Comparison of ENCODE assay signal across 22 mouse cellular contexts in genomic region chr19:25299852-25300670, GRCm38 (mm10).
DNase-seq lines count a peak whose midpoint lies in the region; ATAC-seq and TF ChIP-seq lines count a peak whose summit lies in the region.
"Had no signal": no experiment of that assay in that cellular context is flagged by ENCODE, and none has a peak within 500 bp of the region (broad histone marks: within the 10 kb centered on the region; RNA-seq: fewer than 3 reads in every experiment).

No protein-coding gene starts in this region.

- no peak for TF ChIP-seq POLR2A in liver, adult 2 months (IDR thresholded peaks at IDR 0.05; ENCODE audit: extremely low read depth, insufficient read depth, low read length)
- TF ChIP-seq POLR2A in brain, embryonic 14.5 days (IDR thresholded peaks at IDR 0.05; ENCODE audit: borderline replicate concordance, extremely low read depth, insufficient read depth, insufficient read length, poor library complexity, severe bottlenecking): no peak

- H3K36me3 ChIP-seq in liver, adult 2 months (ENCODE audit: control insufficient read depth, insufficient read depth, low read length): no peaks in the 10 kb centered on the region
- no peaks in the 10 kb centered on the region for H3K36me3 ChIP-seq in intestine, embryonic 15.5 days
- H3K36me3 ChIP-seq: forebrain, embryonic 12.5 days; heart, embryonic 10.5 days; liver, embryonic 15.5 days; midbrain, embryonic 15.5 days; neural tube, embryonic 12.5 days had no signal

- H3K79me2 ChIP-seq in liver, adult 2 months (ENCODE audit: control insufficient read depth, insufficient read depth, low read length): no peaks in the 10 kb centered on the region

- peak; percentile 41; the same call in 1 of the 2 replicates for ATAC-seq in intestine, embryonic 15.5 days
- no peak for ATAC-seq in CD4-positive, CD25-positive, alpha-beta regulatory T cell, adult 4 months
- ATAC-seq: hindbrain, embryonic 16.5 days; midbrain, embryonic 15.5 days had no signal

- H3K9ac ChIP-seq in liver, adult 2 months (ENCODE audit: low read depth, low read length): no peak overlapping the region
- H3K9ac ChIP-seq in intestine, embryonic 15.5 days: no peak overlapping the region
- H3K9ac ChIP-seq: forebrain, embryonic 12.5 days; liver, embryonic 15.5 days; midbrain, embryonic 15.5 days; neural tube, embryonic 12.5 days had no signal

- H3K27me3 ChIP-seq in liver, adult 2 months (ENCODE audit: control insufficient read depth, insufficient read depth, low read length): no peaks in the 10 kb centered on the region
- no peaks in the 10 kb centered on the region for H3K27me3 ChIP-seq in intestine, embryonic 15.5 days (replicated peaks)
- H3K27me3 ChIP-seq: forebrain, embryonic 12.5 days; liver, embryonic 15.5 days; midbrain, embryonic 15.5 days; neural tube, embryonic 12.5 days had no signal

- no peak overlapping the region for H3K4me2 ChIP-seq in intestine, embryonic 15.5 days (replicated peaks)
- H3K4me2 ChIP-seq: forebrain, embryonic 12.5 days; liver, embryonic 15.5 days; midbrain, embryonic 15.5 days; neural tube, embryonic 12.5 days had no signal

- no peak for TF ChIP-seq CTCF in liver, adult 2 months (IDR thresholded peaks at IDR 0.05; ENCODE audit: low read depth, low read length)
- TF ChIP-seq CTCF in brain, embryonic 14.5 days (IDR thresholded peaks at IDR 0.05; ENCODE audit: borderline replicate concordance, extremely low read depth, insufficient read depth, insufficient read length): no peak

- intact Hi-C loops in left cerebral cortex, postnatal 10 days (cut with DNase I): no loop called here

- 59% methylated on average over 14 of the region's 14 CpGs for WGBS in liver, adult 2 months
- 82% methylated on average over 14 of the region's 14 CpGs for WGBS in intestine, embryonic 15.5 days

- no peak overlapping the region for H3K27ac ChIP-seq in liver, adult 2 months (replicated peaks; ENCODE audit: insufficient read depth, low read depth, low read length)
- no peak overlapping the region for H3K27ac ChIP-seq in intestine, embryonic 15.5 days
- H3K27ac ChIP-seq: forebrain, embryonic 12.5 days; gastrocnemius, adult 2 months; heart, embryonic 10.5 days; layer of hippocampus, adult 2 months; liver, embryonic 15.5 days; midbrain, embryonic 15.5 days; neural tube, embryonic 12.5 days; stomach, postnatal 0 days had no signal

- H3K4me3 ChIP-seq in liver, adult 2 months (ENCODE audit: insufficient read depth, low read depth, low read length): no peak overlapping the region
- H3K4me3 ChIP-seq in intestine, embryonic 15.5 days (replicated peaks): no peak overlapping the region
- H3K4me3 ChIP-seq: forebrain, embryonic 12.5 days; gastrocnemius, adult 2 months; heart, embryonic 10.5 days; layer of hippocampus, adult 2 months; liver, embryonic 15.5 days; midbrain, embryonic 15.5 days; neural tube, embryonic 12.5 days had no signal

- DNase-seq in heart, adult 11 months: peak; percentile 85
- no peak for DNase-seq in heart, postnatal 4 days
- DNase-seq in liver, adult 2 months (ENCODE audit: extremely low read depth, low read depth, low spot score): peak; percentile 11
- no peak for DNase-seq in liver
- peak; percentile 20 for DNase-seq in brain, embryonic 14.5 days (ENCODE audit: low read depth)
- DNase-seq in left cerebral cortex, postnatal 10 days (ENCODE audit: extremely low spot score in 1 of 2, low spot score in 2 of 2): no peak
- DNase-seq: adrenal gland, postnatal 25 days; cerebellum, adult 11 months; cerebellum, adult 9-11 months; gastrocnemius, adult 2 months; lung, postnatal 4 days; thymus, postnatal 14 days had no signal

- no peaks in the 10 kb centered on the region for H3K9me3 ChIP-seq in intestine, embryonic 15.5 days
- H3K9me3 ChIP-seq: forebrain, embryonic 12.5 days; heart, embryonic 10.5 days; liver, embryonic 15.5 days; midbrain, embryonic 15.5 days; neural tube, embryonic 12.5 days had no signal

- H3K4me1 ChIP-seq in liver, adult 2 months (ENCODE audit: control insufficient read depth, insufficient read depth, low read length): peaks cover 2% of the 10 kb centered on the region; the same call in 1 of the 2 replicates
- H3K4me1 ChIP-seq in intestine, embryonic 15.5 days (replicated peaks): no peaks in the 10 kb centered on the region
- H3K4me1 ChIP-seq: forebrain, embryonic 12.5 days; liver, embryonic 15.5 days; midbrain, embryonic 15.5 days; neural tube, embryonic 12.5 days had no signal

Comparison
In these comparisons a context has a peak if more than half of its experiments do, and no peak if none do; other contexts are left out.
1. DNase-seq: peak in heart, adult 11 months (single experiment), liver, adult 2 months (single experiment) and brain, embryonic 14.5 days (single experiment); none in heart, postnatal 4 days (single experiment), liver (single experiment) and left cerebral cortex, postnatal 10 days (0 of 2).